Mouse (Mus musculus) hematopoietic stem cell, adult 5-6 weeks (primary cell): Measurements from ENCODE around the gene Ube2h. TPM values are rescaled to one million over a fixed set of nuclear protein-coding genes. Genes with fewer than 3 reads are reported as not detected.

Experiments
- total RNA-seq: library from RNA; stranded (forward); fragments of 172-1452, 232-1000 nt; gene quantifications from 2 replicates; pipeline ENCODE4 v1.2.3, GENCODE M21; 2017

Gene Ube2h
- total RNA-seq, 1 experiment from 2014 or later = 25.7 TPM

Other genes starting within 250 kb of the Ube2h start
- 29.8 and 54.9 TPM in 2 replicates for gene Zc3hc1, start 86.5 kb upstream of the Ube2h start, total RNA-seq
- 46.0 and 57.0 TPM in 2 replicates for gene Klhdc10, start 97.3 kb upstream of the Ube2h start, total RNA-seq
- 35.0 and 56.3 TPM in 2 replicates for gene Tmem209, start 205.2 kb upstream of the Ube2h start, total RNA-seq
- not detected in 2 replicates for gene Ssmem1, start 205.3 kb upstream of the Ube2h start, total RNA-seq
- 0.20 and 1.2 TPM in 2 replicates for gene Cpa2, start 237.0 kb upstream of the Ube2h start, total RNA-seq